Mouse (Mus musculus) 3T3-L1 (cell line): ENCODE results near the gene Ppp1r1c.
"Not testable (repeated sequence)": the region's sequence is repeated elsewhere in the genome, so short reads cannot be mapped to it uniquely, and the experiment has no call there.

Source experiments
- DNase-seq: peaks from one replicate; pipeline ENCODE4 v3.0.0-alpha.2; 2015; ENCODE audit warnings: low read depth, low spot score

Gene Ppp1r1c

GRCm38 (mm10) chr2:79744164-79744563 lies 36.6 kb downstream of the Ppp1r1c start:
- DNase-seq, result no peak

GRCm38 (mm10) chr2:79751685-79752084 lies 44.1 kb downstream of the Ppp1r1c start:
- no peak for DNase-seq

GRCm38 (mm10) chr2:79760018-79760417 lies 52.4 kb downstream of the Ppp1r1c start:
- no peak for DNase-seq

GRCm38 (mm10) chr2:79762723-79763388 lies 55.3 kb downstream of the Ppp1r1c start:
- DNase-seq, result no peak

- DNase-seq, result no peak
Measured at GRCm38 (mm10) chr2:79765032-79765431, 57.5 kb downstream of the Ppp1r1c start.

GRCm38 (mm10) chr2:79765723-79766122 lies 58.1 kb downstream of the Ppp1r1c start:
- no peak for DNase-seq

GRCm38 (mm10) chr2:79768625-79769024 lies 61.0 kb downstream of the Ppp1r1c start:
- no peak for DNase-seq

- no peak for DNase-seq
Measured at GRCm38 (mm10) chr2:79770307-79770706, 62.7 kb downstream of the Ppp1r1c start.

- peak; percentile 94 for DNase-seq
Measured at GRCm38 (mm10) chr2:79774372-79774771, 66.8 kb downstream of the Ppp1r1c start.

- peak; percentile 21 for DNase-seq
Measured at GRCm38 (mm10) chr2:79777801-79778200, 70.2 kb downstream of the Ppp1r1c start.

GRCm38 (mm10) chr2:79780772-79781171 lies 73.2 kb downstream of the Ppp1r1c start:
- DNase-seq, result no peak

- no peak for DNase-seq
Measured at GRCm38 (mm10) chr2:79785541-79786134, 78.1 kb downstream of the Ppp1r1c start.

- DNase-seq, result no peak
Measured at GRCm38 (mm10) chr2:79786467-79786866, 78.9 kb downstream of the Ppp1r1c start.

GRCm38 (mm10) chr2:79793186-79793585 lies 85.6 kb downstream of the Ppp1r1c start:
- DNase-seq, result no peak

- DNase-seq, result no peak
Measured at GRCm38 (mm10) chr2:79797444-79797843, 89.9 kb downstream of the Ppp1r1c start.

GRCm38 (mm10) chr2:79798627-79799026 lies 91.0 kb downstream of the Ppp1r1c start:
- DNase-seq, result no peak

GRCm38 (mm10) chr2:79815708-79816484 lies 108.3 kb downstream of the Ppp1r1c start:
- peak; percentile 18 for DNase-seq

- no peak for DNase-seq
Measured at GRCm38 (mm10) chr2:79819543-79819942, 112.0 kb downstream of the Ppp1r1c start.

GRCm38 (mm10) chr2:79825853-79826252 lies 118.3 kb downstream of the Ppp1r1c start:
- DNase-seq, result no peak

- DNase-seq, result no peak
Measured at GRCm38 (mm10) chr2:79839090-79839489, 131.5 kb downstream of the Ppp1r1c start.

GRCm38 (mm10) chr2:79839513-79839912 lies 131.9 kb downstream of the Ppp1r1c start:
- DNase-seq, result no peak

GRCm38 (mm10) chr2:79847396-79847795 lies 139.8 kb downstream of the Ppp1r1c start:
- not testable (repeated sequence) for DNase-seq

- no peak for DNase-seq
Measured at GRCm38 (mm10) chr2:79856874-79857273, 149.3 kb downstream of the Ppp1r1c start.
